Mouse (Mus musculus) thymus, adult 2 months (tissue): ENCODE results near the gene Pdzph1.

Experiments
- CTCF ChIP-seq: fragments of 200-500 bp; IDR thresholded peaks from 2 replicates; pipeline ENCODE4 v1.5.1; 2012; ENCODE audit warnings: mild to moderate bottlenecking, control low read depth, low read length, moderate library complexity, borderline replicate concordance; ENCODE audit not compliant: control insufficient read depth, poor library complexity, insufficient read depth; ENCODE audit errors: extremely low read depth
- POLR2A ChIP-seq: fragments of 200-500 bp; IDR thresholded peaks from 2 replicates; pipeline ENCODE4 v1.6.1; 2012; ENCODE audit warnings: mild to moderate bottlenecking, low read length, control low read depth, moderate library complexity; ENCODE audit not compliant: control insufficient read depth, poor library complexity, insufficient read depth; ENCODE audit errors: extremely low read depth

- TF ChIP-seq CTCF (no peak), POLR2A (no peak)
Observed at GRCm38 (mm10) chr17:58884393-58884792, 106.8 kb downstream of the Pdzph1 start.
